Mouse (Mus musculus): ENCODE data around the gene Tpgs1. TPM values are rescaled to one million over a fixed set of nuclear protein-coding genes. Genes with fewer than 3 reads are reported as not detected.

The Tpgs1 gene
- polyA plus RNA-seq, 1 experiment from 2014 or later = 63.0 TPM

- no peaks in the 10 kb centered on the region for H3K4me1 ChIP-seq (replicated peaks)
- ATAC-seq = peak; percentile 79
- 26% methylated on average over 7 of the region's 7 CpGs for WGBS
Observed at GRCm38 (mm10) chr10:79649070-79649751, 20.0 kb upstream of the Tpgs1 start.

DNA sequence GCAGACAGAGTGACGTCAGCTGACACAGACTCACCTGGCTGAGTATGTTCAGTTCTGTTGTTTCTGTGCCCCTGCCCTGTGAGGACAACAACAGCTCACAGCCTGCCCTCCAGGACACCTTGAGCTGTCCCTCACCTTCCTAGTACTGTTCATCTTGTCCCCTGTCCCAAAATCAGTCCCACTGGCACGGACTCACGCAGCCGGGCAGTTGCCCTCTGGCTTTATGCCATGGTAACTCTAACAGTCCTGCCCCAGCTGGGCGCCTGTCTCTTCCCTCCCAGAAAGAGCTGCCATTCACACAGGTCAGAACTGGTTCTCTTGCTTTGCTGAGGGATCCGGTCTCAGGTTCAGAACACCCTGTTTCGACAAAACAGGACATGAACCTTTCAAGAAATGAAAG, 16.4 kb upstream of the Tpgs1 start:
- Histone ChIP-seq H3K9ac (no peak overlapping the region), H3K4me1 (replicated peaks) (no peaks in the 10 kb centered on the region), H3K4me3 (replicated peaks) (no peak overlapping the region), H3K36me3 (no peaks in the 10 kb centered on the region), H3K27ac (no peak overlapping the region), H3K4me2 (replicated peaks) (no peak overlapping the region), H3K9me3 (no peaks in the 10 kb centered on the region), H3K27me3 (replicated peaks) (no peaks in the 10 kb centered on the region; the same call in 1 of the 2 replicates)
- ATAC-seq = no peak
- whole genome bisulfite sequencing = 85% methylated on average over 7 of the region's 7 CpGs

More at GRCm38 (mm10) chr10:79649070-79649751, 20.0 kb upstream of the Tpgs1 start:
- Histone ChIP-seq H3K4me3 (replicated peaks) (no peak overlapping the region), H3K9me3 (no peaks in the 10 kb centered on the region), H3K9ac (no peak overlapping the region), H3K36me3 (no peaks in the 10 kb centered on the region), H3K27me3 (replicated peaks) (no peaks in the 10 kb centered on the region), H3K27ac (no peak overlapping the region), H3K4me2 (replicated peaks) (no peak overlapping the region)

GRCm38 (mm10) chr10:79654946-79655395, 14.2 kb upstream of the Tpgs1 start:
- no peaks in the 10 kb centered on the region for H3K36me3 ChIP-seq
- H3K9me3 ChIP-seq = no peaks in the 10 kb centered on the region
- 20% methylated on average over 1 of the region's 1 CpGs for WGBS
- ATAC-seq = peak; percentile 44; the same call in 1 of the 2 replicates
- H3K4me2 ChIP-seq (replicated peaks) = no peak overlapping the region
- H3K9ac ChIP-seq = no peak overlapping the region
- H3K4me1 ChIP-seq (replicated peaks) = no peaks in the 10 kb centered on the region
- no peak overlapping the region for H3K4me3 ChIP-seq (replicated peaks)
- no peak overlapping the region for H3K27ac ChIP-seq
- no peaks in the 10 kb centered on the region; the same call in 1 of the 2 replicates for H3K27me3 ChIP-seq (replicated peaks)

DNA sequence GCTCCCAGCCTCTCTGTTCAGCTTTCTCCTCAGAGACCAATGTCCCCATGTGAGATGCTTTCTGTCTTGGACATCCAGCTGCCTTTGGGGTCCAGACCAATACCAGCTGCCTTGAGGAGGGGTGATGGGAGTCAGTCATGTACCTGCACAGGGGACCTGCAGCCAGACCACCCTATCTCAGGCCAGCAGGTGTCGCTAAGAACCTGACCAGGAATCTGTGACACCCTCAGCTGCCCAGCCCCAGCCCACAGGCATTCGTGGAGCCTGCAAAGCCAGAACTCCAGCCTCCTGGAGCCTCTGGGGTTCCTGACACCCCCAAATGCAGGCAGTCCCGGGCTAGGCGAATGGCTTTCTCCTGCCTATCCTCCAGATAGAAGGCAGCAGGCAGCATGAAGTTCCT, 10.3 kb upstream of the Tpgs1 start:
- H3K4me3 ChIP-seq (replicated peaks) = no peak overlapping the region
- ATAC-seq = 0 out of 2 replicates have a peak, but pooled peaks have one; percentile 48
- 14% methylated on average over 4 of the region's 4 CpGs for WGBS
- H3K27me3 ChIP-seq (replicated peaks) = no peaks in the 10 kb centered on the region; the same call in 1 of the 2 replicates
- no peaks in the 10 kb centered on the region for H3K9me3 ChIP-seq
- H3K27ac ChIP-seq = no peak overlapping the region
- H3K36me3 ChIP-seq = no peaks in the 10 kb centered on the region
- peaks cover 2% of the 10 kb centered on the region; the same call in 1 of the 2 replicates for H3K4me1 ChIP-seq (replicated peaks)
- no peak overlapping the region for H3K4me2 ChIP-seq (replicated peaks)
- H3K9ac ChIP-seq = no peak overlapping the region

DNA sequence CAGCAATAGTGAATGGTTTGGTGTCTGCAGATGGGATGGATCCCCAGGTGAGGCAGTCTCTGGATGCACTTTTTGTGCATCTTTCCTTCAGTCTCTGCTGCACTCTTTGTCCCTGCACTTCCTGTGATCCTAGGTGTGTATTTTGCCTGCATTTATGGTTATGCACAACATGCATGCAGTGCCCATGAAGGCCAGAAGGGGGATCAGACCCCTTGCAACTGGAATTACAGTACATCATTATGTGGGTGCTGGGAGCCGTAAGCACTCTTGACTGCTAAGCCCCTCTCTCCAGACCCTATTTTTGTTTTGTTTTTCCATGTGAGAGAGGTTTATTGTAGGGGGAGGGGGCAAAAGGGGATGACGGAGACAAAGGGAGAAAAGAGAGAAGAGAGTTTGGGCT, 8.9 kb upstream of the Tpgs1 start:
- H3K9me3 ChIP-seq = no peaks in the 10 kb centered on the region
- no peak overlapping the region for H3K9ac ChIP-seq
- WGBS = 75% methylated on average over 2 of the region's 2 CpGs
- no peak overlapping the region for H3K27ac ChIP-seq
- no peak overlapping the region for H3K4me2 ChIP-seq (replicated peaks)
- H3K36me3 ChIP-seq = no peaks in the 10 kb centered on the region
- ATAC-seq = no peak
- no peak overlapping the region for H3K4me3 ChIP-seq (replicated peaks)
- no peaks in the 10 kb centered on the region; the same call in 1 of the 2 replicates for H3K27me3 ChIP-seq (replicated peaks)
- H3K4me1 ChIP-seq (replicated peaks) = peaks cover 6% of the 10 kb centered on the region; the same call in 1 of the 2 replicates

GRCm38 (mm10) chr10:79661861-79662260, 7.3 kb upstream of the Tpgs1 start:
- WGBS = 48% methylated on average over 3 of the region's 3 CpGs
- ATAC-seq = no peak
- Histone ChIP-seq H3K36me3 (no peaks in the 10 kb centered on the region), H3K27ac (no peak overlapping the region), H3K9ac (no peak overlapping the region), H3K4me3 (replicated peaks) (no peak overlapping the region), H3K4me2 (replicated peaks) (no peak overlapping the region), H3K27me3 (replicated peaks) (no peaks in the 10 kb centered on the region), H3K4me1 (replicated peaks) (peaks cover 6% of the 10 kb centered on the region; the same call in 1 of the 2 replicates), H3K9me3 (no peaks in the 10 kb centered on the region)

DNA sequence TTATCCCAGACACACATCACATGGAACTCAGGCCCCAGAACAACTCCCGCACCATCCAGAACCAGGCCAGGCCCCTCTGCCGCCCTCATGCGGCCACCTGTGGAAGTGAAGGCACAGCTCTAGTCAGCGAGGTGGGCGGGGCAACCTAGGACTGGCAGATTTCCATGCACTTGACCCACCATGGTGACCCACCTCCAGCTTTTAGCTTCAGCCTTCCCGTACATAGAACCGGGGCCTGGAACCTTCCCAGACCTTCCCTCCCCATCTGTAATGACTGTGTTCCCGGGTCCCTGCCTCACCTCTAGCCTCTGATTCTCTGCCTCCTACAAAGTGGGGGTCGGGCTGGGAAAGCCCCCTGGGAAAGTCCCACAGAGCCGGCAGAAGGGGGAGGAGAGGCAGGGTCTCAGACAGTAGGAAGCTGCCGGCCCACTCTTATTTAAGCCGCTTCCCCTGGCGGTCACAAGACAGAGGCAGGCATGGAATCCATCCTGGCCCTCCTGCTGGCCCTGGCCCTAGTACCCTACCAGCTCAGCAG, 5.0 kb upstream of the Tpgs1 start, which contains the start of gene Madcam1:
Madcam1 (plus strand) TSS at position 429 of the 535 bp plus-strand sequence.
- no peaks in the 10 kb centered on the region for H3K9me3 ChIP-seq
- H3K36me3 ChIP-seq = no peaks in the 10 kb centered on the region
- ATAC-seq = peak; percentile 21; the same call in 1 of the 2 replicates
- no peak within 1 kb of the TSS for H3K9ac ChIP-seq
- peaks cover 6% of the 10 kb centered on the region; the same call in 1 of the 2 replicates for H3K4me1 ChIP-seq (replicated peaks)
- peak within 1 kb of the TSS; percentile 5; the same call in 1 of the 2 replicates for H3K4me2 ChIP-seq (replicated peaks)
- H3K4me3 ChIP-seq (replicated peaks) = no peak within 1 kb of the TSS
- H3K27me3 ChIP-seq (replicated peaks) = no peaks in the 10 kb centered on the region
- WGBS = 12% methylated on average over 13 of the region's 13 CpGs
- no peak within 1 kb of the TSS for H3K27ac ChIP-seq

DNA sequence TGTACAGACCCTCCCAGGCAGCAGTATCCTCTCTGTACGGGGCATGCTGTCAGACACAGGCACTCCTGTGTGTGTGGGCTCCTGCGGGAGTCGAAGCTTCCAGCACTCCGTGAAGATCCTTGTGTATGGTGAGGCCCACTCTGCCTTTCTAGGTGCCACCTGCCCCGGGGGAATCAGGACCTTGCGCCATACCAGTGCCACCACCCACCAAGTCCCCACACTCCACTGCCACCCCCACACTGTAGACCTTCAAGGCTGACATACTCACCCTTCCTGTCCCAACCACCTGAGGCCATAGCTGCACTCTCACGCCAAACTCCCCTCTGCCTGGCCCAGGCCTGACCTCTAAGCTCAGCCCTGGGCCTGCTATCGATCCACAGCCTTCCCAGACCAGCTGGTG, 4.1 kb upstream of the Tpgs1 start:
- Histone ChIP-seq H3K36me3 (no peaks in the 10 kb centered on the region), H3K27me3 (replicated peaks) (no peaks in the 10 kb centered on the region), H3K4me1 (replicated peaks) (peaks cover 6% of the 10 kb centered on the region; the same call in 1 of the 2 replicates), H3K9ac (no peak overlapping the region), H3K4me3 (replicated peaks) (no peak overlapping the region), H3K4me2 (replicated peaks) (peak overlapping the region; percentile 5; the same call in 1 of the 2 replicates), H3K9me3 (no peaks in the 10 kb centered on the region), H3K27ac (no peak overlapping the region)
- WGBS = 82% methylated on average over 8 of the region's 8 CpGs
- no peak for ATAC-seq

- Histone ChIP-seq H3K9me3 (no peaks in the 10 kb centered on the region), H3K27me3 (replicated peaks) (no peaks in the 10 kb centered on the region), H3K4me2 (replicated peaks) (no peak overlapping the region), H3K27ac (no peak overlapping the region), H3K4me3 (replicated peaks) (no peak overlapping the region), H3K4me1 (replicated peaks) (peaks cover 19% of the 10 kb centered on the region), H3K36me3 (no peaks in the 10 kb centered on the region), H3K9ac (no peak overlapping the region)
- WGBS = 82% methylated on average over 9 of the region's 9 CpGs
- no peak for ATAC-seq
Observed at GRCm38 (mm10) chr10:79666493-79666892, 2.7 kb upstream of the Tpgs1 start.

GRCm38 (mm10) chr10:79668076-79668475, 1.1 kb upstream of the Tpgs1 start:
- H3K4me2 ChIP-seq (replicated peaks) = no peak overlapping the region
- 72% methylated on average over 5 of the region's 5 CpGs for whole genome bisulfite sequencing
- no peaks in the 10 kb centered on the region for H3K27me3 ChIP-seq (replicated peaks)
- H3K9ac ChIP-seq = no peak overlapping the region
- H3K4me3 ChIP-seq (replicated peaks) = no peak overlapping the region
- peaks cover 25% of the 10 kb centered on the region for H3K4me1 ChIP-seq (replicated peaks)
- H3K36me3 ChIP-seq = no peaks in the 10 kb centered on the region
- H3K27ac ChIP-seq = no peak overlapping the region
- no peaks in the 10 kb centered on the region for H3K9me3 ChIP-seq
- ATAC-seq = no peak

- Histone ChIP-seq H3K36me3 (no peaks in the 10 kb centered on the region), H3K9me3 (no peaks in the 10 kb centered on the region), H3K4me2 (replicated peaks) (peak overlapping the region; percentile 74), H3K9ac (peak overlapping the region; percentile 75), H3K27me3 (replicated peaks) (no peaks in the 10 kb centered on the region), H3K27ac (peak overlapping the region; percentile 90), H3K4me1 (replicated peaks) (peaks cover 19% of the 10 kb centered on the region), H3K4me3 (replicated peaks) (peak overlapping the region; percentile 87)
- peak; percentile 73 for ATAC-seq
- WGBS = under 1% methylated on average over 47 of the region's 47 CpGs
Observed at GRCm38 (mm10) chr10:79669576-79670057, 448 bp downstream of the Tpgs1 start.

GRCm38 (mm10) chr10:79670071-79670888, 1.1 kb downstream of the Tpgs1 start:
- WGBS = 29% methylated on average over 15 of the region's 15 CpGs
- H3K4me1 ChIP-seq (replicated peaks) = peaks cover 19% of the 10 kb centered on the region
- ATAC-seq = peak; percentile 27
- H3K27ac ChIP-seq = peak overlapping the region; percentile 90
- H3K9me3 ChIP-seq = no peaks in the 10 kb centered on the region
- H3K9ac ChIP-seq = peak overlapping the region; percentile 75
- no peaks in the 10 kb centered on the region for H3K36me3 ChIP-seq
- H3K4me3 ChIP-seq (replicated peaks) = peak overlapping the region; percentile 87
- no peaks in the 10 kb centered on the region for H3K27me3 ChIP-seq (replicated peaks)
- peak overlapping the region; percentile 74 for H3K4me2 ChIP-seq (replicated peaks)
